Mouse (Mus musculus) lung, postnatal 0 days (tissue): ENCODE measurements at regions not wholly inside any gene's neighbourhood (a gene's known extent, or its start where the extent isn't known, plus 50 kb on each side); places are given as distances from the start of the nearest gene placed in this dataset.

Experiments
- ATAC-seq: fragments of 200-750 bp; cut with Nextera tagmentation; 2 replicates; pipeline ENCODE4 v1.8.0; 2017; ENCODE audit warnings: moderate library complexity
- DNase-seq: peaks from one replicate; pipeline ENCODE4 v3.0.0-alpha.2; 2016; ENCODE audit warnings: low spot score
- H3K27ac ChIP-seq: fragments of 300-500 bp; sonication (generic); 2 replicates; pipeline ENCODE4 v1.5.1; 2014; ENCODE audit warnings: antibody characterized with exemption, mild to moderate bottlenecking, low read length, mixed read lengths
- H3K27me3 ChIP-seq: fragments of 300-500 bp; sonication (generic); replicated peaks from 2 replicates; pipeline ENCODE4 v1.6.1; 2014; ENCODE audit warnings: low read length, mixed read lengths; ENCODE audit not compliant: insufficient read depth
- H3K36me3 ChIP-seq: fragments of 300-500 bp; sonication (generic); 2 replicates; pipeline ENCODE4 v1.6.1; 2014; ENCODE audit warnings: low read length, mixed read lengths; ENCODE audit not compliant: insufficient read depth
- H3K4me1 ChIP-seq: fragments of 300-500 bp; sonication (generic); 2 replicates; pipeline ENCODE4 v1.6.1; 2014; ENCODE audit warnings: antibody characterized with exemption, low read depth, low read length, mixed read lengths; ENCODE audit not compliant: insufficient read depth
- H3K4me2 ChIP-seq: fragments of 300-500 bp; sonication (generic); replicated peaks from 2 replicates; pipeline ENCODE4 v1.6.1; 2014; ENCODE audit warnings: low read depth, mild to moderate bottlenecking, low read length, moderate library complexity, mixed read lengths
- H3K4me3 ChIP-seq: fragments of 300-500 bp; sonication (generic); 2 replicates; pipeline ENCODE4 v1.5.1; 2014; ENCODE audit warnings: low read depth, low read length
- H3K9ac ChIP-seq: fragments of 300-500 bp; sonication (generic); replicated peaks from 2 replicates; pipeline ENCODE4 v1.6.1; 2014; ENCODE audit warnings: low read depth, mild to moderate bottlenecking
- H3K9me3 ChIP-seq: fragments of 300-500 bp; sonication (generic); 2 replicates; pipeline ENCODE4 v1.6.1; 2016; ENCODE audit warnings: low read length, mixed read lengths
- CTCF ChIP-seq: IDR thresholded peaks from 2 replicates; pipeline ENCODE4 v1.5.1; 2016; ENCODE audit warnings: antibody characterized with exemption, mild to moderate bottlenecking
- EP300 ChIP-seq: IDR thresholded peaks from 2 replicates; pipeline ENCODE4 v1.6.1; 2016; ENCODE audit warnings: antibody characterized with exemption, mild to moderate bottlenecking, control low read depth
- WGBS: fragments of 180-500 bp; shearing (Covaris S2); extraction: QIAGEN DNeasy Blood & Tissue Kit; methylation state at CpG from one replicate; pipeline ENCODE4 v1.1.7; 2014; 5-methylcytosine and 5-hydroxymethylcytosine counted together

DNA sequence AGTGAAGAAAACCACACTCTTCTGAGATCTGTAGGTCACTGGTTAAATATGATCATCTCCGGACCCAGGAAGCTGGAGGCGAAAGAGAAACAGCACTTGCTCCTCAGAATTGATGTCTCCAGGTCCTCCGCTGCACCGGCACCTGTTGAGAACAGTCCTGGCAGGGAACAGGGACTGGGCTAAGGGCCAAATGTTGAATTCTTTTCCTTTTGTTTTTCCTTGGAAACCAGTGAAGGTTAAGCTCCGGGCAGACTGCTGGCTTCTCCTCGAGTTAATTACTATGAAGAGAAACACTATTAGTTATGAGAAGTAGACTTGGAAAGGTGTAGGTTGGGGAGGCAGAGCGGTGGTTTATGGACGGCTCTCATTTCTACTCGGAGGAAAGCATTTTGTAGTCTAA lies 242.7 kb downstream of the Rngtt start:
- Histone ChIP-seq H3K27ac (no peak overlapping the region), H3K4me1 (no peaks in the 10 kb centered on the region), H3K27me3 (no peaks in the 10 kb centered on the region), H3K9me3 (no peaks in the 10 kb centered on the region), H3K36me3 (no peaks in the 10 kb centered on the region), H3K4me3 (no peak overlapping the region), H3K4me2 (peak overlapping the region; percentile 20; the same call in 1 of the 2 replicates), H3K9ac (no peak overlapping the region)
- TF ChIP-seq CTCF (no peak), EP300 (no peak)
- ATAC-seq (no peak), DNase-seq (peak; percentile 33)
- WGBS = 36% methylated on average over 9 of the region's 9 CpGs

DNA sequence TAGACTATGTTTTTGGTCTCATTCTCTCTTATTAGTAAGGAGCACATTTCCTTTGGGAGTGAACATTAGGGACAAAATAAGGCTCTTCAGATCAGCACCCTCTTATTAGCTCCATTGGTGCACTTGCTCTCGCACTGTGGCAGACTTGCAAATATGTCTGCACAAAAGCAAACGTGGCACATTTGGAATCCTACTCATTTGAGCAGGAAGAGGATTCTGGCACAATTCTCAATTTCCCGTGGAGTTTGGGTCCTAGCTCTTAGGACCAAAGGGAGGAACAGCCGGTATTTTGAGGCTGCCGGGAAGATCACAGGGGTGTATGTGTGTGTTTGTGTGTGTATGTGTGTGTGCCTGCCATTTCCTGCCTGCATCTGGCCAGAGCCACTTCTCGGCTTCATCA lies 244.5 kb downstream of the Rngtt start:
- Histone ChIP-seq H3K9me3 (no peaks in the 10 kb centered on the region), H3K27me3 (no peaks in the 10 kb centered on the region), H3K36me3 (no peaks in the 10 kb centered on the region), H3K4me3 (no peak overlapping the region), H3K9ac (no peak overlapping the region), H3K27ac (no peak overlapping the region), H3K4me2 (no peak overlapping the region), H3K4me1 (no peaks in the 10 kb centered on the region)
- DNase-seq (no peak), ATAC-seq (no peak)
- 30% methylated on average over 6 of the region's 6 CpGs for WGBS
- no peak for TF ChIP-seq CTCF
- TF ChIP-seq EP300 = no peak

DNA sequence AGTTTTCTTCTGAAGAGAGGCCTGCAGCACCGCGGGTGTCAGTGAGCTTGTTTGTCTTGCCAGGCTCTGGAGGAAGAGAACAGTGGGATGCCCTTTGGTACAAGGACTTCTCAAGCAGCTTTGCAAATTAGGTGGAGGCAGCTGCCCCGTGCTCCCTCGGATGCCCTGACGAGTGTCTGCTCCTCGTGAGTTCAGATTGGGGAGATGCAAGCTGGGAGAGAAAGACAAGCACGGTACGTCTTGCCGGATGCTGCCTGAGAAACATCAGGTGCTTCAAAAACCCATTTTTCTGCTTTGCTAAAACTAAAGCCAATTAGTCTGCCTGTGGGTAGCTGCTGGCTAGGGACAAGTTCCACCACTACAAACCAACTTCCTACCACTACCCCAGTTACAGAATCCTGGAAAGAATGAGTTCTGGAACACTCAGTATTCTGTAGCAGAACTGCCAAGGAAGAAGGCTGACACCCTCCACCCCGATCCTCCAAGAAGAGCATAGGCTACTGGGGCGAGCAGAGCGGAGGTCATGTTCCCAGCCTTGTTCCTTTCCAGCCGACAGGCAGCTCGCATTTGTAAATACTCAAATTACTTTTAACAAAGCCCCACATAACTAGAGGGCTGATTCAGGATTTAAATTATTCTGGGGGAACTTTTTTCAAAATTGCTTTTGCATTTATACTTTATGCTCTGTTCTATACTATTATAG lies 245.3 kb downstream of the Rngtt start:
- Histone ChIP-seq H3K36me3 (no peaks in the 10 kb centered on the region), H3K9me3 (no peaks in the 10 kb centered on the region), H3K9ac (no peak overlapping the region), H3K4me2 (no peak overlapping the region), H3K4me3 (no peak overlapping the region), H3K27me3 (no peaks in the 10 kb centered on the region), H3K27ac (no peak overlapping the region), H3K4me1 (no peaks in the 10 kb centered on the region)
- no peak for DNase-seq
- WGBS = 14% methylated on average over 14 of the region's 14 CpGs
- TF ChIP-seq EP300 = no peak
- no peak for TF ChIP-seq CTCF
- no peak for ATAC-seq

DNA sequence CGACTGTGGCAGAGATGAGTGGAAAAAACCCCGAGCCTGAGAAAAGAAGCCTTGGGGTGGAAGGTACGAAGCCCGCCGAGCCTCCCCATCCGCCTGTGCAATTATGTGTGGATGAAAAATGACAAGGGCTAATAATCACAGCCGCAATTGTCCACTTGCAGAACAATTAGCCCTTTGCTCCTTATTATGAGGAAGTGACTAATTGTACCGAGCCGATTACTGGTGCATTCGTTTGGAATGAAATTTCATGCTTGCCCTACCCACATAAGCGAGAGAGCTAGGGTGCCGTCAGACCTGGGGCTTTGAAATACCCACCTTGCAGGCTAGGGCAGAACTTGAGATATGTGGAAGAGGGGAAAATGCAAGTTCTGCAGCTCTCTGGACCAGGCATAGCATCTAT lies 245.9 kb downstream of the Rngtt start:
- H3K36me3 ChIP-seq = no peaks in the 10 kb centered on the region
- no peak for TF ChIP-seq EP300
- no peak for TF ChIP-seq CTCF
- no peak overlapping the region for H3K27ac ChIP-seq
- H3K4me3 ChIP-seq = no peak overlapping the region
- no peaks in the 10 kb centered on the region for H3K9me3 ChIP-seq
- H3K4me2 ChIP-seq = no peak overlapping the region
- H3K4me1 ChIP-seq = no peaks in the 10 kb centered on the region
- ATAC-seq (no peak), DNase-seq (no peak)
- H3K9ac ChIP-seq = no peak overlapping the region
- WGBS = 56% methylated on average over 12 of the region's 12 CpGs
- no peaks in the 10 kb centered on the region for H3K27me3 ChIP-seq

DNA sequence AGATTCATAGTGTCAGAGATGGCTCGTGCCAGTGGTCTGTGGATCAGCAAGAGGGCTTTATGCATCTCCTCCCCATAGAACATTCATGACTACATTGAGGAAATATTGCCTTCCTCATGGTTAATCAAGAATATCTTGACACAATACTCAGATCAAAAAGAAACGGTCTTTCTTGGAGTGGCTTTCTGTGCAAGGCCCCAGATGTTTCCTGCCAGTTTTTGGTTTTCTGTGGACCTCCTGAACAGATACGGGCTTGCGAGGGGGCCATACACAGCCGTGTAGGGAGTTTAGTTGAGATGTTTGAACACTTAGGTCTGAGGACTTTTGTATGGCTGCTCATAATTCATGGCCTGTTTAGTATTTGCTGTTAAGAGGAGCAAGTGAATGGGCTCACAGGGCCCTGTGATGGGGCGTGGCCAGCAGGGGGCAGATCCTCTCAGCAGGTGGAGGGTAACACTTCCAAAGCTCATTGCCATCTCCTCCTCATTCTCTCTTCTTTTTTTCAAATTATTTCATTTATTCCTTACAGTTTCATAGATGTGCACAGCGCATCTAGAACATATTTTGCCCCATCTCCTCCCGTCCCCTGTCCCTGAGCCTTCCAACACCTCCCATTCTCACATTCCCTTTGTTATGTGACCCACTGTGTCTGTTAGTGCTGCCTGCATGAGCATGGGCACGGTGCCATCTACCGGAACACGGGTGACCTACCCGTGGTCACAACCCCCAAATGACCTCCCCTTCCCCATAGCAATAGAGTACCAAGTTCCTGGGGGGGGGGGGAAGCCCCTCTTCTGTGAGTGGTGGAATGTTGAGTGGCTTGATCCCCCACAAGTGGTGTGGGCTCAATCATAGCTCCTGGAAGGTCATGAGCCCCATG lies 246.8 kb downstream of the Rngtt start:
- Histone ChIP-seq H3K9me3 (no peaks in the 10 kb centered on the region), H3K27ac (no peak overlapping the region), H3K36me3 (no peaks in the 10 kb centered on the region), H3K4me3 (no peak overlapping the region), H3K4me2 (no peak overlapping the region), H3K4me1 (no peaks in the 10 kb centered on the region), H3K27me3 (no peaks in the 10 kb centered on the region), H3K9ac (no peak overlapping the region)
- DNase-seq = no peak
- WGBS = 74% methylated on average over 12 of the region's 12 CpGs
- no peak for ATAC-seq
- TF ChIP-seq EP300 (no peak), CTCF (peak; percentile 32; the same call in 1 of the 2 replicates)

DNA sequence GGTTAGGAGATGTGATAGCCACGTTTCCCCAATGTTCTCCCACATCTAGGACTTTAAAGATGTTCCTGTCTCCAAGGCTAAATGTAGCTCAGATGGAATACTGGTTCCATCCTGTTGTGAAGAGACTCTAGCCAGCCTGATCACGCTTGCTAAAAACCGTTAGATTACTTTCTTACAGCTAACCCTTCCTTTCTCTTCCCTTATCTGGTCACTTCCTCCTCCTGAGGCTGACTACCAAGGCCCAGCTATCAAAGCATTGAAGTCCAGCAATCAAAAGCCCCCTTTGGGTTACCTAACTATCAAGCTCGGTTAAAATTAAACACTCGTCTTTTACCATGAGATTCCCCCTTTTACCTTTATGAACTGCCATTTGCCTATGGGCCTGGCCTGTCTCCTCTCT lies 260.2 kb downstream of the Rngtt start:
- Histone ChIP-seq H3K4me1 (no peaks in the 10 kb centered on the region), H3K4me2 (no peak overlapping the region), H3K4me3 (no peak overlapping the region), H3K9me3 (no peaks in the 10 kb centered on the region), H3K27ac (no peak overlapping the region), H3K27me3 (no peaks in the 10 kb centered on the region), H3K9ac (no peak overlapping the region), H3K36me3 (no peaks in the 10 kb centered on the region)
- 76% methylated on average over 5 of the region's 5 CpGs for WGBS
- ATAC-seq (no peak), DNase-seq (no peak)
- TF ChIP-seq CTCF (no peak), EP300 (no peak)
